Mouse (Mus musculus) midbrain, embryonic 12.5 days (tissue): Measurements from ENCODE around the gene Klhl8. TPM values are rescaled to one million over a fixed set of nuclear protein-coding genes. Genes with fewer than 3 reads are reported as not detected.

Experiments
- ATAC-seq: fragments of 200-750 bp; cut with Nextera tagmentation; 2 replicates; pipeline ENCODE4 v1.8.0; 2017; ENCODE audit warnings: low read depth, moderate TSS enrichment, moderate library complexity; ENCODE audit not compliant: low FRiP score
- H3K27ac ChIP-seq: fragments of 300-500 bp; sonication (generic); replicated peaks from 2 replicates; pipeline ENCODE4 v1.5.1; 2016; ENCODE audit warnings: mild to moderate bottlenecking
- H3K27me3 ChIP-seq: fragments of 300-500 bp; sonication (generic); 2 replicates; pipeline ENCODE4 v1.6.1; 2016; ENCODE audit warnings: mild to moderate bottlenecking
- H3K36me3 ChIP-seq: fragments of 300-500 bp; sonication (generic); 2 replicates; pipeline ENCODE4 v1.6.1; 2016
- H3K4me1 ChIP-seq: fragments of 300-500 bp; sonication (generic); 2 replicates; pipeline ENCODE4 v1.6.1; 2016
- H3K4me2 ChIP-seq: fragments of 300-500 bp; sonication (generic); replicated peaks from 2 replicates; pipeline ENCODE4 v1.6.1; 2016; ENCODE audit warnings: mild to moderate bottlenecking, moderate library complexity
- H3K4me3 ChIP-seq: fragments of 300-500 bp; sonication (generic); 2 replicates; pipeline ENCODE4 v1.5.1; 2016; ENCODE audit warnings: mild to moderate bottlenecking
- H3K9ac ChIP-seq: fragments of 300-500 bp; sonication (generic); replicated peaks from 2 replicates; pipeline ENCODE4 v1.6.1; 2016; ENCODE audit warnings: mild to moderate bottlenecking, moderate library complexity
- H3K9me3 ChIP-seq: fragments of 300-500 bp; sonication (generic); 2 replicates; pipeline ENCODE4 v1.6.1; 2016; ENCODE audit warnings: mild to moderate bottlenecking
- WGBS: fragments of 180-500 bp; shearing (Covaris S2); methylation state at CpG from one replicate; pipeline ENCODE4 v1.1.7; 2016; 5-methylcytosine and 5-hydroxymethylcytosine counted together
- polyA plus RNA-seq: library from polyadenylated mRNA; unstranded; fragments of >200 nt; fragmentation: Nextera tagmentation; extraction: Ambion mirVana; gene quantifications from 2 replicates; pipeline ENCODE4 v1.2.1, GENCODE M21; 2016

Gene Klhl8
- polyA plus RNA-seq, 1 experiment from 2014 or later: 16.8 TPM

DNA sequence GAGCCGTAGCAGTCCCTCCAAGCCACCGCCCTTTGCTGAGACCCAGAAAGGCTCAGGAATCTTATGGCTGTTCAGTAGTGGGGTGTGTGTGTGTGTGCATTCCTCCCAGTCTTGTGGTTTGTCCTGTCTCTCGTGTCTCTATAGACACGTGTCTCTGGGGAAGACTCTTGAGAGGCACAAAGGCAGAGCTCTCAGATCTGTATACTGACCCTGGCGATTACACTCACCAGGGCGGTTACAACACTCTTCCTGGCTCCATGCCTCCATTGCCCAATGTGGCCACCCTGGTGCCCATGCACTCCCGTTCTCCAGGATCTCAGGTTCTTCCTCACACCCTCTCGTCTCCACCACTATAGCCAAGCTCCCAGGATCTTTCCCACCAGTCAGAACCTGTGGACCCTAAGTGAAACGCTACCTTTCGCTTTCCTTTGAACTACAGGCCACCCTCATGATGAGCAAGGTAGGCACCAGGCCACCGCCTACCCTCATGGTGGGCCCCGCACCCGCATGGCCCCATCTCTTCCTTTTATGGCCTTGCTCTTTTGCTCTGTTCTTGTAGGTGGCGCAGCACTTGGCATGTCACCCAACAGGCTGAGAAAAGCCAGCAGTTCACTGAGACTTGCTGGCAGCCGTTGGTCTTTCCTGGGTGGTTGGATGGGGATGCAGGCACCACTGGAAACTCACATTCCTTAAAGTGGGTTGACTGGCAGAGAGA lies 72.4 kb downstream of the Klhl8 start:
- 92% methylated on average over 15 of the region's 15 CpGs for WGBS
- no peak for ATAC-seq
- no peak overlapping the region for H3K27ac ChIP-seq

DNA sequence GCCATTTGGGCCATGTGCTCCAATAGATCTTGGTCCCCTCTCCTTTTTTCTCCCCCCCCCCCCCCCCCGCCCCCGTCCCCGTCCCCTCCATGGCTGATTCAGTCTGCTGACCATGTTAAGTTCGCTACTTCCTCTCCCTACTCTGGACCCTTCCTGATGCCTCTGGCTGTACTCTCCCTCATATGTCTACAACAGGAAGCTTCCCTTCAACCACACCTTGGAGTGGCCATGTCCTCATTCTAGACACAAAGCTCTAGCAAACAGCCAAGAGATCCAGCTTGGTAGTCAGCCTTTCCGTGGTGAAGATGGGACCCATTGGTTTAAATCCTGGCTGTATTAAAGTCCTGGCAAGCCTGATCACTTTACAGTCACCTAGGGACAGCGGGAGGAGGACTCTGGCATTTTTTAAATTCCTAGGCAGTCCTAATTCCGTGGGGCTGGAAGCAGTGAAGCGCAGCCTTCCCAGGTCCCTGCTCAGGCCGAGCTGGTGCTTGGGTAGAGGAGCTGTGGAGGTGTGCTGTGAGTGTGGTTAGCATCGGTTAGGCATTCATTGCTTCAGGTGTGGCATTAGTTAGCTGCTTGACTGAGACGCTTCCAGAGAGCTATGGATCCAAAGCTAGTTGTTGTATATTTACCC lies 74.8 kb downstream of the Klhl8 start:
- peaks cover 14% of the 10 kb centered on the region; the same call in 1 of the 2 replicates for H3K36me3 ChIP-seq
- no peak overlapping the region for H3K27ac ChIP-seq
- no peak overlapping the region for H3K9ac ChIP-seq
- no peaks in the 10 kb centered on the region for H3K9me3 ChIP-seq
- no peak for ATAC-seq
- H3K4me3 ChIP-seq: no peak overlapping the region
- H3K4me2 ChIP-seq: no peak overlapping the region
- no peaks in the 10 kb centered on the region for H3K4me1 ChIP-seq
- 61% methylated on average over 10 of the region's 11 CpGs for WGBS
- no peaks in the 10 kb centered on the region for H3K27me3 ChIP-seq

More for the DNA sequence above, 72.4 kb downstream of the Klhl8 start:
- Histone ChIP-seq H3K9ac (no peak overlapping the region), H3K4me2 (no peak overlapping the region), H3K9me3 (no peaks in the 10 kb centered on the region), H3K36me3 (peaks cover 12% of the 10 kb centered on the region; the same call in 1 of the 2 replicates), H3K4me3 (no peak overlapping the region), H3K4me1 (no peaks in the 10 kb centered on the region), H3K27me3 (no peaks in the 10 kb centered on the region)

DNA sequence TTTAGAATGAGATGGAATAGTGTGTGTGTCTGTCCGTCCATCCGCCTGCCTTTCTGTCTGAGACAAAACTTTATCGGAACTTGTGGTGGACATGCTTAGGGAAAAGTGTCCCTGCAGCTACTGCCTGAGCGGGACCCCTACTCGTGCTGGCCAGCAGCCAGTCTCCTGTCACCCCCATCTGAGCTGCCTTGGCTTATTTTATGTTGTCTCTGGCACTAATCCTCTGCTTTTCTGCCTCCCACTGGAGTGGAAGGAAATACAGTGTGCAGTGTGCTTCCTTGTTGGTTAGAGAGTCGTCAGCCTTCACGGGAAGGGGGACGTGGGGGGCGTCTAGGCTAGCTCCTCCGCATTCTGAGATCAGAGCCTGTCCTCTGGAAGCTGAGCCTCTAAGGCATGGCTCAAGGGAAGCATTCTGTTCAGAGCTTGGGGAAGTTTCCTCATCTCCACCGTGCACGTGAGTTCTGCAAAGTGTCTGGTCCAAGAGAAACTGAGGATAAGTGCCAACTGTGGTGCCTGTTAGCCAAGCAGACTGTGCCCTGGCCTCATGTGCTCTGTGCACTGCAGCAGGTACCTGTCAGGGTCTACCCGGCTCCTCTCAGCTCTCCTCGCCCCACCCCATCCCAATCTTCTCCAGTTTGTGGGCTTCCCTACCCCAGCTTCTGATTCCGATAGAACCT lies 75.5 kb downstream of the Klhl8 start:
- Histone ChIP-seq H3K4me2 (no peak overlapping the region), H3K9ac (no peak overlapping the region), H3K36me3 (peaks cover 14% of the 10 kb centered on the region; the same call in 1 of the 2 replicates), H3K4me3 (no peak overlapping the region), H3K9me3 (no peaks in the 10 kb centered on the region), H3K27me3 (no peaks in the 10 kb centered on the region), H3K27ac (no peak overlapping the region), H3K4me1 (no peaks in the 10 kb centered on the region)
- 86% methylated on average over 15 of the region's 15 CpGs for WGBS
- ATAC-seq: no peak

DNA sequence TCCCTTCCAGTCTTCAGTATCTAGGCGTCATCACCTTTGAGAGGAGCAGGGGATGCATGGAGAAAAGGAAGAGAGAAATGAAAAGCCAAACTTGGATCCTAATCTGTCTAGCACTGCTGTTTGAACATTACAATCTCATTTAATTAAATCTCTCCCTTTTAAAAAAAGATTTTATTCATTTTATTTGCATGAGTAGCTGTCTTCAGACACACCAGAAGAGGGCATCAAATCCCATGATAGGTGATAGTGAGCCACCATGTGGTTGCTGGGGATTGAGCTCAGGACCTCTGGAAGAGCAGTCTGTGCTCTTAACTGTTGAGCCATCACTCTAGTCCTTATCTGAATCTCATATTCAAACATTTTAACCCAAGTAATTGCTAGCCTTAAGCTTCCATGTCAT lies 80.2 kb downstream of the Klhl8 start:
- Histone ChIP-seq H3K4me1 (no peaks in the 10 kb centered on the region), H3K4me2 (no peak overlapping the region), H3K9ac (no peak overlapping the region), H3K4me3 (no peak overlapping the region), H3K27me3 (no peaks in the 10 kb centered on the region), H3K36me3 (peaks cover 26% of the 10 kb centered on the region), H3K9me3 (no peaks in the 10 kb centered on the region), H3K27ac (no peak overlapping the region)
- 84% methylated on average over 1 of the region's 1 CpGs for WGBS
- no peak for ATAC-seq

DNA sequence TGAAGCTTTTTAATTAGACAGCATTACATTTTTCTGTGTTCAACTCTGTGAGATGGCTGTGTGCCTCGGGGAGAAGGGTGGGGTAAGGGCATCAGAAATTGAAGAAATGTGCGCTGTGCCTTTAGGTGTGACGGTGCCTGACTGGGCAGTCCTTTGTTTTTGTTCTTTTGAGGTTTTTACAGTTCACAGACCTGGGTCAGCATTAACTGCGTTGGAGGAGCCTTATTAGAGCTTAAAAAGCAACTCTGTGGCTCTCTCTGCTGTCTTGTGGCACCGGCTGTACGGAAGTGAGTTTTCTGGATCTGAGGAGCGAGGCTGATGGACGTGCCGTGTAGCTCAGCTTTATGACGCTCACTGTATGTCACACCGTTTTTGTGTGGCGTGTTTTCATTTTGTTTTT lies 81.9 kb downstream of the Klhl8 start:
- H3K27ac ChIP-seq: no peak overlapping the region
- WGBS: 73% methylated on average over 12 of the region's 12 CpGs
- peaks cover 21% of the 10 kb centered on the region for H3K36me3 ChIP-seq
- no peaks in the 10 kb centered on the region for H3K4me1 ChIP-seq
- no peak overlapping the region for H3K4me3 ChIP-seq
- H3K9me3 ChIP-seq: no peaks in the 10 kb centered on the region
- H3K4me2 ChIP-seq: no peak overlapping the region
- no peak for ATAC-seq
- no peak overlapping the region for H3K9ac ChIP-seq
- no peaks in the 10 kb centered on the region for H3K27me3 ChIP-seq

DNA sequence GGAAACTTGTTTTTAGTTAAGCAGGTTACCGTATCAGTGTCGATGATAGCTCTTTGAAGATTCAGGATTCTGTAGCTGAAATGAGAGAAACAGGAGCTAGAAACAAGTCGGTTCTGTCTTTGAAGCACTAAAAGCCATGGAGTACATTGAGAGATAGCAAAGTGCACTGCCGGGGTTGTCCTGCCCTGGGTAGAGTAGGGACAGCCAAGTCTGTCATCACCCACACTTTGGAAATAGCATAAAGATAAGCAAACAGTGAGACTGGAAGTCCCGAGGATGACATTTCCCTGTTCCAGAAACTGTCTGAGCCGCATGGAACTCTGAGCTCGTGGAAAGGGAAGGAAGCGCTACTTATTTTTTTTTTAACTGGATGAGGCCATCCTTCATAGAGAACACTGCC lies 82.3 kb downstream of the Klhl8 start:
- 86% methylated on average over 8 of the region's 8 CpGs for WGBS
- ATAC-seq: no peak
- H3K4me2 ChIP-seq: no peak overlapping the region

DNA sequence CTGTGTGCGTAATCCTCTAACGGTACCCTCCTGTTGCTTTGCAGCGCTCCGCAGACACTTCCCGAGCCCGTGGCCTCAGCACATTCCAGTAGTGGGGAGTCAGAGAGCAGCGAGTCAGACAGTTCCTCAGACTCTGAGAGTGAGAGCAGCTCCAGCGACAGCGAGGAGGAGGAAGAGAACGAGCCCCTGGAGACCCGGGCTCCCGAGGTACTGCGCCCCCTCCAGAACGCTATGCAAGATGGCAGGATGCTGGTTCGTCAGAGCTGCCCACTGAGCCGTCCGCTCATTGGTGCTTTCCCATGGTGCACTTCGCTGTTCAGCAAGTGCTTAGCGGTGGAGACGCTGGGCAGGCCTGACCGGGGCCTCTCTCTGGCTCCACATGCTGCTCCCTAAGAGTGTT lies 82.8 kb downstream of the Klhl8 start:
- no peak for ATAC-seq
- peaks cover 13% of the 10 kb centered on the region for H3K36me3 ChIP-seq
- H3K27ac ChIP-seq: no peak overlapping the region
- no peaks in the 10 kb centered on the region for H3K27me3 ChIP-seq
- H3K9me3 ChIP-seq: no peaks in the 10 kb centered on the region
- H3K4me3 ChIP-seq: no peak overlapping the region
- no peak overlapping the region for H3K9ac ChIP-seq
- 85% methylated on average over 21 of the region's 21 CpGs for WGBS
- no peak overlapping the region for H3K4me2 ChIP-seq
- no peaks in the 10 kb centered on the region for H3K4me1 ChIP-seq

More for the DNA sequence above, 82.3 kb downstream of the Klhl8 start:
- H3K36me3 ChIP-seq: peaks cover 17% of the 10 kb centered on the region
- H3K9me3 ChIP-seq: no peaks in the 10 kb centered on the region
- H3K27me3 ChIP-seq: no peaks in the 10 kb centered on the region
- H3K4me1 ChIP-seq: no peaks in the 10 kb centered on the region
- no peak overlapping the region for H3K27ac ChIP-seq
- no peak overlapping the region for H3K9ac ChIP-seq
- no peak overlapping the region for H3K4me3 ChIP-seq

DNA sequence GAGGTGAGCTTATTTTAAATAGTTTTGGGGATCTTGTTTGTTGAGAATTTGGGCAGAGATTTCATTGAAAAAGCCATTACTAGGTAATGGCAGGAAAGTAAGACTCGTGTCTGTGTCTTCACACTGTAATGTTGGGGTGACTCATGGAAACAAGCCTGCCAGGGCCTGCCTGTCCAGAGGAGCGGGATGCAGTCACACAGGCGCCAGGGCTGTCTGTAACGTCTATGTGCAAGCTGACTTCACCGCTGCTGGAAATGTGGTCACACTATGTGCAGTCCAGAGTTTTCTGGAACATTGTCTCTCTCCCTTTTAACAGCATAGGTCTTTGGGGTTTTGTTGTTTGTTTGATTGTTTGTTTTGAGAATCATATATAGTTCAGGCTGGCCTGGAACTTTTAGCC lies 88.1 kb downstream of the Klhl8 start:
- no peak for ATAC-seq
- no peaks in the 10 kb centered on the region for H3K27me3 ChIP-seq
- H3K9ac ChIP-seq: no peak overlapping the region
- H3K36me3 ChIP-seq: peaks cover 7% of the 10 kb centered on the region; the same call in 1 of the 2 replicates
- H3K4me3 ChIP-seq: no peak overlapping the region
- H3K9me3 ChIP-seq: no peaks in the 10 kb centered on the region
- H3K27ac ChIP-seq: no peak overlapping the region
- 94% methylated on average over 5 of the region's 5 CpGs for WGBS
- H3K4me1 ChIP-seq: no peaks in the 10 kb centered on the region
- H3K4me2 ChIP-seq: no peak overlapping the region

DNA sequence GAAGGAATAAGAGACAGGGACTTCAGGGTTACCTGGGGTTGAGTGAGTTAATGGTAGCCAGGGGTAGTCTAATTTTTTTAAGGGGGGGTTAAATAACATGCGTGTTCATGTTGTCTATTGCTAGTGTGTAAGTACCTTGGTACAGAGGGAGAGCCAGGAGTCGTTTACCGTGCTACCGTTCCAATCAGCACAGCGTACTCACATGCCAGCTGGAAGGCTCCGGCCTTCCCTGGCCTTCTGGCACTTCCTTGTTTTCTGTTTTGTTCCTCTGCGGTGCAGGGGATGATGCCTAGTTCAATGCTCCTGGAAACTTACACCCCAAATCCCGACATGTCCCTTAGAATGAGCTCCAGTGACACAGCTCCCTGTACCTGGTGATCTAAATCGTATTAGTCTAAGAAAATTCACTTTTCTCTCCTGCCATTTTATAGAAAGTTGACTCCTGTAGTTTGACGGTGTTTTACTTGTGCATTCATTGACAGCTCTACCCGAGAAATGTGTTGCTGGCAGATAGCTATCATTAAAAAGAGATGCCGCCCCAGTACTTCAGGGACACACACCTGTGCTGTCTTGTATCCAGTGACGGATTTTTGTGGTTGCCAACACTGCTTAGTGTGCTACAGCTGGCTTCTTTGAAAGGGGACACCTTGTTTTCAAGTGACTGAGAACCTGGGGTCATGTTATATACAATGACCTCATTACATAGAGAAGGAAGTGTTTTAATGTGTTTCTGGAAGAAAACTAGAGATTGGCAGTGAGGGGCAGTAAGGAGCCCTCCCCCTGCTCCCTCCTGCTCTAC lies 89.4 kb downstream of the Klhl8 start:
- no peak for ATAC-seq
- 90% methylated on average over 13 of the region's 13 CpGs for WGBS
- no peaks in the 10 kb centered on the region for H3K4me1 ChIP-seq
- H3K27ac ChIP-seq: no peak overlapping the region
- H3K9ac ChIP-seq: no peak overlapping the region
- peaks cover 7% of the 10 kb centered on the region; the same call in 1 of the 2 replicates for H3K36me3 ChIP-seq
- H3K4me2 ChIP-seq: no peak overlapping the region
- H3K9me3 ChIP-seq: no peaks in the 10 kb centered on the region
- H3K27me3 ChIP-seq: no peaks in the 10 kb centered on the region
- no peak overlapping the region for H3K4me3 ChIP-seq

DNA sequence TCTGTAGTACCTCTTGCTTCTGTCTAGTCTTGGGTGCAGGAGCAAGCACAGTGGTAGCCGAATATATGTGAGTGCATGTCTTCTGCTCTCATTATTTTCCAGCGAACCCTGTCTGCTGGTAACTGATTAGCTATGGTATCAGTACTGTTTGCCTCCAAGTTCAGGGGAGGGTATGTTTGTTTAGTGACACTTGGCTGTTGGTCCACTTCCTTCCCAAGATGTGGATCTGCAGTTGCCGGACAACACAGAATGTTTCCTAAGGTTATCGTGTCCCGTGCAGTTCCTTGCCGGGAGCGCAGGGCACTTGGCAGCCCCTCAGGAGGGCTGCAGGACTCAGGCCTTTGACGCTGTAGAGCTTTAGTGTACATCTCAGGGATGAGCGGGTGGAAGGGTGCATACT lies 90.0 kb downstream of the Klhl8 start:
- no peaks in the 10 kb centered on the region for H3K9me3 ChIP-seq
- no peak overlapping the region for H3K4me3 ChIP-seq
- no peaks in the 10 kb centered on the region for H3K27me3 ChIP-seq
- no peak overlapping the region for H3K27ac ChIP-seq
- 91% methylated on average over 9 of the region's 9 CpGs for WGBS
- no peak overlapping the region for H3K9ac ChIP-seq
- H3K4me1 ChIP-seq: no peaks in the 10 kb centered on the region
- ATAC-seq: no peak
- H3K4me2 ChIP-seq: no peak overlapping the region
- H3K36me3 ChIP-seq: peaks cover 2% of the 10 kb centered on the region; the same call in 1 of the 2 replicates

DNA sequence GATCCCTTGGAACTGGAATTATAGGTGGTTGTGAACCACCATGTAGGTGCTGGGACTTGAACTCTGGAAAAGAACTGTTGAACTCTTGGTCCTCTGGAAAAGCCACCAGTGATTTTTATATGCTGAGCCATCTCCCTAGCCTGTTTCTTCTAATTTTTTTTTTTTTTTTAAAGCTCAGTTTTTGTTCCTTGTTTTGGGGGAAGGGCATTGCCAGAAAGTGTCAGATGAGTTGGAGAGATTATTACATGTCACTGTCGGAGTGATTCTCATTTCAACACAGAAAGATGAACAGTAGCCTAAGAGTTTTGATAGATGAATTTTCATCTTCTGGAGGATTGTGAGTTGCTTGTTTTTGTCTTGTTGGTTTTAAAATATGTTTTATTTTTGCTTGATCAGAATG lies 91.4 kb downstream of the Klhl8 start:
- ATAC-seq: no peak
- H3K4me2 ChIP-seq: no peak overlapping the region
- no peak overlapping the region for H3K9ac ChIP-seq
- no peaks in the 10 kb centered on the region for H3K4me1 ChIP-seq
- WGBS: 95% methylated on average over 1 of the region's 1 CpGs
- H3K4me3 ChIP-seq: no peak overlapping the region
- no peaks in the 10 kb centered on the region for H3K27me3 ChIP-seq
- no peaks in the 10 kb centered on the region for H3K36me3 ChIP-seq
- no peaks in the 10 kb centered on the region for H3K9me3 ChIP-seq
- no peak overlapping the region for H3K27ac ChIP-seq

DNA sequence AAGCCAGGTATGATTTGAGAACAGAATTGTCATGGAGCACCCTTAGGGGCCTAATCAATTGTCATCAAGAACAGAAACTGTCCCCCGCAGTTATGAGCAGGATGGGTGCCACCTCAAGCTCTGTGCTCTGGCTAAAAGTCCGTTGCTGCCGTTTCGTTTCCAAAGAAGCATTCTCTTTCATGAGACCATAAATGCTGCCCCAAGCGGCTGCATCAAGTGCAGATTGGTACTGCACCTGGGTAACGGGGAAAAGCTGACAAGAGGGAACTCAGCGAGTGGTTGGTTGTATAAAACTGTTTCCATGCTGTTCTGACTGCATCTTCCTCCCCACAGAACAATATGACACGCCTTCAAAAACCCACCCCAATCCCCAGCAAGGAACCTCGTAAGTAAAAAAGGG lies 92.5 kb downstream of the Klhl8 start:
- 87% methylated on average over 9 of the region's 9 CpGs for WGBS
- no peaks in the 10 kb centered on the region for H3K36me3 ChIP-seq
- H3K4me2 ChIP-seq: no peak overlapping the region

More for the DNA sequence above, 92.5 kb downstream of the Klhl8 start:
- Histone ChIP-seq H3K4me1 (no peaks in the 10 kb centered on the region), H3K4me3 (no peak overlapping the region), H3K9ac (no peak overlapping the region), H3K27ac (no peak overlapping the region), H3K27me3 (no peaks in the 10 kb centered on the region), H3K9me3 (no peaks in the 10 kb centered on the region)
- ATAC-seq: no peak
